In the genomic region with DNA sequence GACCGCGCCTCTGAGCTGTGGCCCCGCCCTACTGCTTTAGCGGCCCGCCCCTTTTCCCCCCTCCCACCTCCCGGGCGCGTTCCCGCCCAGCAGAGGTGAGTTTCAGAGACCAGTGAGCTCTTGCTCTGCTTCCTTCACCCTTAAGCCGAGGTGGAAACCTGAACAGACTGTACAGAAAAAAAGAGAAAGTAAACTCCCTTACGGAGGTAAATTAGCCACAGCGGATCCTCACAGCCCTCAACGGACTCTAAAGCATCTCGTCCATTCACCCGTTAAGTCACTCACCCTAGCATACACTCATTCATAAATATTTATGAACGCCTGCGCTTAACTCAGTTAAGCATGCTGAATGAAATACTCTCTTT, we compare ENCODE assay signal across 8 mouse cellular contexts. TPM values are rescaled to one million over a fixed set of nuclear protein-coding genes. Genes with fewer than 3 reads are reported as not detected.
DNase-seq lines count a peak whose midpoint lies in the region; ATAC-seq and TF ChIP-seq lines count a peak whose summit lies in the region.

No protein-coding gene starts in this region.

- TF ChIP-seq CTCF in kidney, adult 2 months (conservative IDR thresholded peaks at IDR 0.05; ENCODE audit: insufficient read depth, insufficient read length, low read depth, low read length), result no peak

- peak overlapping the region; percentile 84 for H3K4me2 ChIP-seq in hindbrain, embryonic 16.5 days (ENCODE audit: low read length)
- peak overlapping the region; percentile 92 for H3K4me2 ChIP-seq in midbrain, embryonic 14.5 days (ENCODE audit: low read length)

- no peak overlapping the region for H3K27ac ChIP-seq in kidney, adult 2 months (ENCODE audit: insufficient read depth, low read depth, low read length)
- no peak overlapping the region for H3K27ac ChIP-seq in brown adipose tissue, adult 24 weeks (replicated peaks; ENCODE audit: low read depth, low read length)
- H3K27ac ChIP-seq in hindbrain, embryonic 16.5 days (ENCODE audit: low read depth, low read length), result peak overlapping the region; percentile 91; the same call in 1 of the 2 replicates
- H3K27ac ChIP-seq in midbrain, embryonic 14.5 days (replicated peaks; ENCODE audit: low read depth, low read length), result peak overlapping the region; percentile 90

- H3K9ac ChIP-seq in hindbrain, embryonic 16.5 days (ENCODE audit: low read depth, low read length), result peak overlapping the region; percentile 91
- no peak overlapping the region; the same call in 1 of the 2 replicates for H3K9ac ChIP-seq in midbrain, embryonic 14.5 days (replicated peaks; ENCODE audit: low read length)

- no peak for TF ChIP-seq POLR2A in kidney, adult 2 months (IDR thresholded peaks at IDR 0.05; ENCODE audit: low read depth, low read length)

- intact Hi-C loops in gastrocnemius, postnatal 14 days (cut with DNase I; ENCODE audit: low total_unique reads), result loop anchor here (5.0 to 10.0 kb wide), 2 partner anchors 66 to 192 kb away; a partner anchor contains a TSS

- no peak for ATAC-seq in hindbrain, embryonic 16.5 days
- no peak for ATAC-seq in midbrain, embryonic 14.5 days (ENCODE audit: low FRiP score, low TSS enrichment)
- ATAC-seq in megakaryocyte progenitor cell, adult 5-6 weeks (replicated peaks; ENCODE audit: poor library complexity), result no peak; the same call in 1 of the 2 replicates

- 1% methylated on average over 17 of the region's 17 CpGs for WGBS in kidney, adult 2 months
- 0% methylated on average over 17 of the region's 17 CpGs for WGBS in hindbrain, embryonic 16.5 days
- WGBS in midbrain, embryonic 14.5 days, result under 1% methylated on average over 17 of the region's 17 CpGs

- H3K36me3 ChIP-seq in kidney, adult 2 months (ENCODE audit: control insufficient read depth, insufficient read depth, low read length), result no peaks in the 10 kb centered on the region
- no peaks in the 10 kb centered on the region for H3K36me3 ChIP-seq in hindbrain, embryonic 16.5 days (ENCODE audit: control insufficient read depth, insufficient read depth, low read length)
- no peaks in the 10 kb centered on the region for H3K36me3 ChIP-seq in midbrain, embryonic 14.5 days (ENCODE audit: control insufficient read depth, insufficient read depth, low read length)

- H3K27me3 ChIP-seq in kidney, adult 2 months (replicated peaks; ENCODE audit: control insufficient read depth, insufficient read depth, low read length), result no peaks in the 10 kb centered on the region
- H3K27me3 ChIP-seq in hindbrain, embryonic 16.5 days (replicated peaks; ENCODE audit: control insufficient read depth, insufficient read depth, low read length), result no peaks in the 10 kb centered on the region
- no peaks in the 10 kb centered on the region for H3K27me3 ChIP-seq in midbrain, embryonic 14.5 days (ENCODE audit: control insufficient read depth, insufficient read depth, low read length)

- peaks cover 5% of the 10 kb centered on the region; the same call in 1 of the 2 replicates for H3K4me1 ChIP-seq in kidney, adult 2 months (ENCODE audit: control insufficient read depth, insufficient read depth, low read length)
- H3K4me1 ChIP-seq in brown adipose tissue, adult 24 weeks (ENCODE audit: control insufficient read depth, insufficient read depth, insufficient read length, low read length), result no peaks in the 10 kb centered on the region
- peaks cover 8% of the 10 kb centered on the region for H3K4me1 ChIP-seq in hindbrain, embryonic 16.5 days (ENCODE audit: control insufficient read depth, insufficient read depth, low read depth, low read length)
- peaks cover 22% of the 10 kb centered on the region for H3K4me1 ChIP-seq in midbrain, embryonic 14.5 days (ENCODE audit: control insufficient read depth, insufficient read depth, low read length)

- peak overlapping the region; percentile 59 for H3K4me3 ChIP-seq in kidney, adult 2 months (ENCODE audit: insufficient read depth, low read depth, low read length)
- H3K4me3 ChIP-seq in brown adipose tissue, adult 24 weeks (ENCODE audit: insufficient read depth, low read depth, low read length), result peak overlapping the region; percentile 65
- peak overlapping the region; percentile 87 for H3K4me3 ChIP-seq in hindbrain, embryonic 16.5 days (ENCODE audit: low read length)
- H3K4me3 ChIP-seq in midbrain, embryonic 14.5 days (replicated peaks; ENCODE audit: low read depth, low read length), result peak overlapping the region; percentile 82

- DNase-seq in kidney, adult 2 months, result no peak
- no peak for DNase-seq in kidney, postnatal 4 days
- DNase-seq in midbrain, embryonic 14.5 days, result no peak
- no peak for DNase-seq in gastrocnemius, postnatal 14 days
- no peak for DNase-seq in retina, postnatal 1 day

- H3K9me3 ChIP-seq in hindbrain, embryonic 16.5 days (ENCODE audit: control insufficient read depth, low read length), result no peaks in the 10 kb centered on the region
- H3K9me3 ChIP-seq in midbrain, embryonic 14.5 days (ENCODE audit: control insufficient read depth, low read length), result no peaks in the 10 kb centered on the region

RNA-seq across cellular contexts. Expression of a gene that starts 0.3 kb away (rescaled TPM):
- polyA plus RNA-seq in kidney, adult 2 months (2012; rRNA removed), result 2.1 and 5.4 TPM in 2 replicates
- polyA plus RNA-seq in brown adipose tissue, adult 24 weeks (2012; ENCODE audit: insufficient read depth, insufficient read length, missing spikeins), result 2.4 and 2.9 TPM in 2 replicates
- polyA plus RNA-seq in hindbrain, embryonic 16.5 days (2015; fragmentation: Nextera tagmentation; extraction: Ambion mirVana), result 2.7 and 3.3 TPM in 2 replicates
- polyA plus RNA-seq in midbrain, embryonic 14.5 days (2014; fragmentation: Nextera tagmentation; extraction: Ambion mirVana), result 5.6 TPM in 2 replicates
- 1 to 10 TPM; 3.0 to 4.5 TPM for total RNA-seq in gastrocnemius, postnatal 14 days (2021)
- 9.6 and 11.8 TPM in 2 replicates for total RNA-seq in megakaryocyte progenitor cell, adult 5-6 weeks (2015)
- total RNA-seq in megakaryocyte progenitor cell, adult 5-6 weeks (2017), result 16.4 and 17.1 TPM in 2 replicates

RNA-seq across cellular contexts. Expression of a gene that starts 0.4 kb away (rescaled TPM):
- 2.1 and 2.2 TPM in 2 replicates for polyA plus RNA-seq in kidney, adult 2 months (2012; rRNA removed)
- polyA plus RNA-seq in brown adipose tissue, adult 24 weeks (2012; ENCODE audit: insufficient read depth, insufficient read length, missing spikeins), result 1.7 and 1.8 TPM in 2 replicates
- 9.3 and 10.1 TPM in 2 replicates for polyA plus RNA-seq in hindbrain, embryonic 16.5 days (2015; fragmentation: Nextera tagmentation; extraction: Ambion mirVana)
- 6.3 and 6.5 TPM in 2 replicates for polyA plus RNA-seq in midbrain, embryonic 14.5 days (2014; fragmentation: Nextera tagmentation; extraction: Ambion mirVana)
- 1 to 10 TPM; 6.8 to 8.5 TPM for total RNA-seq in gastrocnemius, postnatal 14 days (2021)
- 0.25 and 0.88 TPM in 2 replicates for total RNA-seq in megakaryocyte progenitor cell, adult 5-6 weeks (2015)
- total RNA-seq in megakaryocyte progenitor cell, adult 5-6 weeks (2017), result 0.30 and 0.37 TPM in 2 replicates

RNA-seq across cellular contexts. Expression of a gene that starts 5.4 kb away (rescaled TPM):
- 0.03 TPM in 2 replicates for polyA plus RNA-seq in kidney, adult 2 months (2012; rRNA removed)
- polyA plus RNA-seq in brown adipose tissue, adult 24 weeks (2012; ENCODE audit: insufficient read depth, insufficient read length, missing spikeins), result not detected in 2 replicates
- polyA plus RNA-seq in hindbrain, embryonic 16.5 days (2015; fragmentation: Nextera tagmentation; extraction: Ambion mirVana), result not detected in 2 replicates
- not detected in 2 replicates for polyA plus RNA-seq in midbrain, embryonic 14.5 days (2014; fragmentation: Nextera tagmentation; extraction: Ambion mirVana)
- not detected for total RNA-seq in gastrocnemius, postnatal 14 days (2021)
- not detected in 2 replicates for total RNA-seq in megakaryocyte progenitor cell, adult 5-6 weeks (2015)
- total RNA-seq in megakaryocyte progenitor cell, adult 5-6 weeks (2017), result not detected in 2 replicates

Comparison
In these comparisons a context has a peak if more than half of its experiments do, and no peak if none do; other contexts are left out.
1. H3K27ac ChIP-seq: peak in hindbrain, embryonic 16.5 days (single experiment) and midbrain, embryonic 14.5 days (single experiment); none in kidney, adult 2 months (single experiment) and brown adipose tissue, adult 24 weeks (single experiment).
2. Peak in every context shown above with its lines, with median percentiles within 50 percentile points of each other: H3K4me3 ChIP-seq.